Mouse (Mus musculus): Measurements from ENCODE around the gene Nfu1.

The Nfu1 gene

DNA sequence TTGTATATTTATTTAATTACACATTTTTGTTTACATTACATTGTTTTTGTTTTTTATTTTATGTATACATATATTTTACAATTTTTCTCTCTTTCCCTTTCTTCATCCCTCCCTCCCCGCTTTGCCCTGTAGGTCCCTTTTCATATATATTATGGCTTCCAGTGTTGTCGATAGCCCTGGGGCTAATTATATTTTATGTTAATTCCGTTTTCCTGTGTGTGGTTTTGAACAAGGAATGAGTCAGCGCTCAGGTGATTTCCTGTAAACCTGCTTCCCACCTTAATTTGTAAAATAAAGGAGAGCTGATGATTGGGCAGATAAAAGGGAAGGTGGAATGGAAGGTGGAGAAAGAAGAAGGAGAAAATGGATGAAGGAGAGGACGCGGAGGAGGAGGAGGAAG is at the start of gene Nfu1:
Nfu1 (plus strand) TSS at position 350 of the 400 bp plus-strand sequence.
- no peak for DNase-seq

DNA sequence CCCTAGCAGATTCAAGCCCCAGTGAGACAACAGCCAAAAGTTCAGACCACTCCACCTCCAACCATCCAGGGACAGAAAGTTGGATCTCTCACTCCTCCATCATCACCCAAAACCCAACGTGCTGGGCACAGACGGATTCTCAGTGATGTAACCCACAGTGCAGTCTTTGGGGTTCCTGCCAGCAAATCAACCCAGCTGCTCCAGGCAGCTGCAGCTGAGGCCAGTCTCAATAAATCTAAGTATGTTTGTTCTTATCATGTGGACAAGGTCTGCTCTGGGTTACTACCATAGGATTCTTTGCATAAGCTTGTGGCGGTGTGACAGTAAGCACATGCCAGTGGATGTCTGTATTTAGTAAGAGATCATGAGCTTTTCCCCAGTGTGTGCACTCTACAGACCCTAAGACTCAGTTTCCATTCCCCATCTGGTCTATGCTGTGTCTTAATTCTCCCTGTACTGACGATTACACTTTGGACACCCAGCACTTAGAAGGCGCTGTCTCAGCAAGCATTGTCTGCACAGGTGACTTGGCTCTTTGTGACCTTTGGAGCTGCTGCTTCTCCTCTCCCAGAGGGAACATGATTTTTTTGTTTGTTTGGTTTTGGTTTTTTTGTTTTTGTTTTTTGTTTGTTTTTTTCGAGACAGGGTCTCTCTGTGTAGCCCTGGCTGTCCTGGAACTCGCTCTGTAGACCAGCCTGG is 44.9 kb upstream of the Nfu1 start:
- DNase-seq: no peak

DNA sequence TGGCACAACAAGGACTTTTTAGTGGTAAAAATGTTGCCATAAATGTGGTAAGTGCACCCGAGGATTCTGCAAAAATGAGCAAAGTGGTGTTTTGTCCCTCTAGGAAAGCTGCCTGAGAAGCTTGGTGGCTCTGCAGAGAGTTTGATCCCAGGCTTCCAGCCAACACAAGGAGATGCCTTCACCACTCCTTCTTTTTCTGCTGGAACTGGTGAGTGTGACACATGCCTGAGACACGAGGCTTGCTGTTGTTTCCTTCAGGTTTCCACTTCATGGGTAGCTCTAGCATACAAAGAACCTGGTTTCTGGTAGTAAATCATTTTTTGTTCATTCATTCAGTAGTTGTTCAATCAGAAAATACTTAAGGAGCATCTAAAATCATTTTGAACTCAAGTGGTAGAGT is 41.9 kb upstream of the Nfu1 start:
- no peak for DNase-seq

DNA sequence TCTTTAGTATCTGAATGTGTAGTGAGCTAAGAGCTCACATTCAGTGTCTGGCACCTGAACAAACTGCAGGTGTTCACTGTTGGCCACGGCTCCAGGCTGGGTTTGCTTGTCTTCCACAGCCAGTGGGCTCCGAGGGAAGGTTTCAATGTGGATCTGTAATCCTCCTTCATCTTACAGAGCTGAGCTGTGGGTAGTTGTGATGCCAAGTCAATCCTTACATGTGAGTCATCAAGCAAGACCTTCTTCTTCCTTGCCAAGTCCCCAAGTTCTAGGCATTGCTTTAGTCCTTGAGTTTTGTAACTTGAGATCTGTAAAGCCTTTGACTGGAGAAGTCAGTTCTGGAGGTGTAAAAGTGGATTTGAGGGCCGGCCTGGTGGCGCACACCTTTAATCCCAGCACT is 35.1 kb upstream of the Nfu1 start:
- no peak for DNase-seq

DNA sequence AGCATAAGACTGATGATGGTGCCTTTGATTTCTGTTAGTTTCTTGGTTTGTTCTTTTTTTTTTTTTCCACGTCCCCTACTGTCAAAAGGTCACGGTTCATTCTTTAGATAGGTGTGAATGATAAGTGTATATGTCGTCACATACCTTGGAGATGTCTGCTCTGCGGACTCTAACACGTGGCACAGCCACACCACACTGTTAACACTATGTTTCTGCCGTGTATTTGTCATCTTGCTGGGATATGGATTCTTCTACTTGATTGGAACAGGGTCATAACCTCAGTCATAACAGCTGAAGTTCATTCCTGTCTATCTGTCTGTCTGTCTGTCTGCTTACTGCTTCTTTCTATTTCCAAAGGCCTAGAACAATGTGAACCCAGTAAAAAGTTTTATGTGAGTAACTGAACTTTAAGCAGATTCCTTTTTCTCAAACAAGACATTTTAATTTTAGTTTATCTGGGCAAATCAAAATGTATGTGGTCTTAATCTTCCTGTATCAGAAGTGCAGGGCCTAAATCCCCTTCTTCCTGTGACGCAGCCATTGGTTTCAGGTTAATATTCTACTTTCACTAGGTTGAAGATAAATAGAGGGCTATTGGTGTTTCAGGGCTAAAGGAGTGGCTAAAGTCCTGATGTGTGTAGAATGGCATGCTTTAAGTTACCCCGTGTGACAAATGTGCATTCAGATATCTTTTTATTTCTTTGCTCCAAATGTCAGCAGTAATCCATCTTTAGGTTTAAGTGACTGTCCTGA is 30.7 kb upstream of the Nfu1 start:
- DNase-seq: no peak

DNA sequence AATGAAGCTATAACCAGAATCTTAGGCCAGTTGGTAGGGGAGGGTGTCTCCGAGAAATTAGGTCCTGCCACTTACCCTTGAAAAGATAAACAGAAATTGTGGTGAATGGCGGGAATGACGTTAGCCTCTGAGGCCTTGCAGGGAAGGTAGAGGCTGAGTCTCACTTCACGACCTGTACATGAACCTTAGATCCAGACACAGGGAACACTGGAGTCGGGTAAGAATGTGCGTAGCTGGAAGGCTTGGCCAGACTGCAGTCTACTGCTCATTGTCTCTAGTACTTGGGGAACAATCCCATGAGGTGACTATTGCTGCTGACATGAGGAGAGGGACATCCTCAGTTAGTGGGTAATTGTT is 30.1 kb upstream of the Nfu1 start:
- no peak for DNase-seq

DNA sequence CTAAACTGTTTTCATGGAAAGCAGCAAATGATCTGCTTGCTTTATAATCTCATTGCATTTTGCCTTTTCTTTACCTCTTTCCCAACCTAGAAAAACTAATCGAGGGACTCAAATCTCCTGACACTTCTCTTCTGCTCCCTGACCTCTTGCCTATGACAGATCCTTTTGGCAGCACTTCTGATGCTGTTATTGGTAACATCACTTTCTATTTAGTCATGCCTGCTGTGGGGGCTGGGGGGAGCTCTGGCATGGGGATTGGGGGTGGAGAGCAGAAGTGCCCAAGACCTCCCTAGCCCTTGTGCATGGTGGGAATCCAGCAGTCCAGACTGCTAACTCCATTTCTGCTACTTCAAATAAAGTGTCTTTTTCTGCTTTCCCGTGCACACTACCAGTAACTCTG is 27.8 kb upstream of the Nfu1 start:
- DNase-seq: no peak

DNA sequence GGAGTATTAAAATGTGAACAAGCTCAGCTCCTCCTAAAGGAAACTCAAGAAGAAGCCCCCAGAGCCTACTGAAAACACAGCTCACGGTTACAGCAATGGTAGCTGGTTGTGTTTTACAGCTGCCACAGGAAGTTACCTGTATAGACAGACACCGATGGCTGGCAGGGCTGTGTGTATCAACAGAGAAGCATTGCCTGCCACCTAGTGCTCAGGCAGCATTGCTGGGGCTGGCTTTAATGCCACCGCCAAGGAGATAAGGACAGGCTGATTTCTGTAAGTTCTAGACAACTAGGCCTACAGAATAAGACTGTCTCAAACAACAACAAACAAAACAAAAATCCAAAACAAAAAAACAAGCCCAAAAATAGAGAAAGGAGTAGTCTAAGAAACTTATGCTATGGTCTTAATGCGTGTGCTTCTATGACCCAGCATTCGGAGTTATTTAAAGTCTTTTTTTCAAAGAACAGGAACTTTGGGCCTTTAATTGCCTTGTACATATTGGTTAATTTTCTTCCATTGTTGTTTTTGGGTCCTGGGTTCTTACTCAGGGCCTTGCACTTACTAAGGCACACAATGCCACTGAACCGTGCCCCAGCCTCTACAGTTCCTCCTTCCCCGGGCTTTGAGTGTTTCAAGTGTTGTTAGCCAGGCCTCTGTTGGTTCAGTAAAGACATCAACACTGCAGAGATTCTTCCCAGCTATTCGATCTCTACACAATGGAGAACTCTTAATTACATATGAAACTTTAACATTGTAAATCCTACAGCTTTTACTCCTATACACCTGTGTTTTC is 23.5 kb upstream of the Nfu1 start:
- DNase-seq: no peak

DNA sequence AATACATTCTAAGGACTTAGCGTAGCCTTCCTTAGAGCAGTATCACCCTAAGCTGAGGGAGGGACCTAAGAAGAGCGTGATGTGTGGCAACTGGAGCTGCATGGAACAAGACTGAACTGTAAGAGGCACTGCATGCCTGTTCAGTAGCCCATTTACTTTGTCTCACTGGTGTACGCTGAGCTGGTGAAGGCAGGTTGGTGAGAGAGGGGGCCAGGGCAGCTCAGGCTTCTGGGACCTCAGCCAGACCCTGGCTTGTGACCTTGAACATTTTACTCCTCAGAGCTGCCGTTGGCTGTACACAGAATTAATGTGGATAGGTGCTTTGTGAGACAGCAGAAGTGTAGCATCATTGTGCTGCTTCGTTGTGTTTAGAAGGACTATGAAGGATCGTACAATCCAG is 19.5 kb upstream of the Nfu1 start:
- peak in 1 of 2 experiments; percentile 30 for DNase-seq

DNA sequence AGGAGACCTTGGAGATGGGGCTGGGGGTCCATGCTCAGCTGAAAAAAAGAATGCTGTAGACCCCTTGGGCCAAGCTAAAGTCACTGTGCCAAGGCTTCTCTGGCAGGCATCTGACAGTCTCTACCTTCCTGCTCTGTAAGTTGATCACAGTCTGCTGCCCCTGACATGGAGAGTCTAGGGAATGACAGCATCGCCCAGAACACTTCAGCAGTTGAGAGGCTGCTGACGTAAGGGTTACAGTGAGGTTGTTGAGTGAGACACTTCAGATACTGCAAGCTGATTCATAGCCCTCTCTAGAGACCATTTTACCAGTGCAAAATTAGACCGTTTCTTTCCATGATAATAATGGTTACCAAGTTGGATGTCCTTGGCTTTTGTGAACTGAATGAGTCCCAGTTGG is 18.0 kb upstream of the Nfu1 start:
- DNase-seq: no peak

DNA sequence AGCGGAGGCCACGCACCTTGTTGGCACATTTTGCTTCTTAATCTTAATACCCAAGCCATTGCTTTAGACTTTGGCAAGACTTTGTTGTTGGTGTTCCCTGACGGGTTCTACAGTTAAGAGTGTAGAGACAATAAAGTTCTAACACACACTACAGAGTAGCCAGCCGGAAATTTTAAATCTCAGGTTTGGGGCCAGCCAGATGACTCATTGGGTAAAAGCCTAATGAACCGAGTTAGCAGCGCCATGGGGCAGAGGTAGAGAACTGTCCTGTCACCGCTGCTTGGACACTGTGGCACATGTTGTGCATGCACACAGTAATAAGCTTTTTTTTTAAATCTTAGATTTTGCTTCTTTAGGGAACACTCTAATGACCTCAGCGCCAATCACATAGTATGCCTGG is 16.7 kb upstream of the Nfu1 start:
- no peak for DNase-seq

DNA sequence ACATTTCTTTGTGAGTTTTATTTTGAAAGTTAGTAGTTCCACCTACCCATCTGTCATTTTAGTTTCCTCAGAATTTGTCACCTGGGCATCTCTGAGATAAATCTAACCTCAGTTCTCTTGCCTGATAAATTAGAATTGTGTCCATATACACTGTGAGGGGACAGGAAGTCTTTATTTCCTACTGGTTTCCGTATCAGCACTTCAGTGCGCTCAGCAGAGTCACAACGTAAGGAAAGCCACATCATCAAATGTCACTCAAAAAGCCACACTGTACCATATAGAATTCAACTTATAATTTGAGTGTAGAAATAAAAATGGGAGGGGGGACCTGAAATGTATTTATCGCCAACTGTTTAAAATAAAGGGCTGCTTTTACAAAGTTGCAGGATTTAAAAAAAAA is 14.8 kb upstream of the Nfu1 start:
- DNase-seq: no peak

DNA sequence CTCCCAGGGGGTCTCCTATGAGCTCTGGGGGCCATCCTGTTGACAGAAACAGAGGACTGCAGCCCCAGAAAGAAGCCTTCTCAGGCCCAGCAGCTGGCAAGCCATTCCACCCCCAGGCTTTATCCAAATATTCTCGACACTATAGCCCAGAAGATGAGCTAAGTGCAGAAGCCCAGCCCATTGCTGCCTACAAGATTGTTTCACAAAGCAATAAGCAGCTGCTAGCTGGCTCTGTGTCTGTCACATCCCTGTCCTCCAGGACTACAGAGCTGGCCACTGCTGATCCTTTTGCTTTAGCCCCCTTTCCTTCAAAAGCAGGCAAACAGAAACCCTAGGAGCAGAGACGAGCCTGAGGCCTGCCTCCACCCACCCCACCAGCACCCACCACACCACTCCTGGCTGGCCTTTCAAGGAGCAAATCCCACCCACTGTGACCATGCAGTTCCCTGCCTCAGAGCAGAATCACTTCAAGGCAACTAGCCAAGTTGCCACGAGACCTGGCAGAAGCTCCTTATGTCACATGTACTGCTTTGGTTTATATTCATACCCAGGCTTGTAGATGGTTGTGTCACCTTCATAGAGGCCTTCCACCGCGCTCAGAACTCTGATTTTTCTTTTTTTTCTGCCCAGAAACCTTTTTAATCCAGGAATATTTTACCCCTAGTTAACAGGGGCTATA is 12.3 kb upstream of the Nfu1 start:
- peak; percentile 85 to 86 for DNase-seq

DNA sequence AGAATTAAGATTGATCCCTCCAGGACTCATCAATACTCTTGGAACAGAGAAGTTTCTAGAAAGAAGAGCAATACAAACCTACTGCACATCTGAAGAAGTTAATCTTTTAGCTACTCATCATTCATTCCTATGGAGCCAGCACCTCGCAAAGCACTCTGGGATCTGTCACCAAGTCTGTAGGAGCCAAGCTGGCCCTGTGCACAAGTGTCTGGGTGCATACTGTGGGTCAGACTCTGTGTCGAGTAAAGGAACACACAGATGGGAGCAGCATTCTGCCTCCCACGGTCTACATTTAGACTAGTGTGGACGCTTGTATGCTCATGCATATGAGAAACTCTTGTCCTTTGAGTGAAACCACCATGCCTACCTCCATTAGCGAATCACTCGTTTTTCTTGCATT is 11.7 kb upstream of the Nfu1 start:
- DNase-seq: no peak

DNA sequence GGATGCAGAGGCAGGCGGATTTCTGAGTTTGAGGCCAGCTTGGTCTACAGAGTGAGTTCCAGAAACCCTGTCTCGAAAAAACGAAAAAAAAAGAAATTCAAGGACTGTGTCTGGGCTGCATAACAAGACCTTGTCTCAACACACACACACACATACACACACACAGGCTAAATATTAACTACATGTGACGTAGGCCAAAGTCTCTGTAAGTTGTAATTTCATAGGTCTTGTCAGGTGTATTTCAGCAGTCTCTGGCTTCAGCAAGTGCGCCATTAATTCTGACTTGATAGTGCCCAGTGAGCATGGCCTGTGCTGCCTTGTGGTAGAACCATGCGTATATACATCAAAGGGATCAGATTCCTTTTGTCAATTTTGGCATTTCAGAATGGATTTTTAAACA is 7.0 kb upstream of the Nfu1 start:
- no peak for DNase-seq

DNA sequence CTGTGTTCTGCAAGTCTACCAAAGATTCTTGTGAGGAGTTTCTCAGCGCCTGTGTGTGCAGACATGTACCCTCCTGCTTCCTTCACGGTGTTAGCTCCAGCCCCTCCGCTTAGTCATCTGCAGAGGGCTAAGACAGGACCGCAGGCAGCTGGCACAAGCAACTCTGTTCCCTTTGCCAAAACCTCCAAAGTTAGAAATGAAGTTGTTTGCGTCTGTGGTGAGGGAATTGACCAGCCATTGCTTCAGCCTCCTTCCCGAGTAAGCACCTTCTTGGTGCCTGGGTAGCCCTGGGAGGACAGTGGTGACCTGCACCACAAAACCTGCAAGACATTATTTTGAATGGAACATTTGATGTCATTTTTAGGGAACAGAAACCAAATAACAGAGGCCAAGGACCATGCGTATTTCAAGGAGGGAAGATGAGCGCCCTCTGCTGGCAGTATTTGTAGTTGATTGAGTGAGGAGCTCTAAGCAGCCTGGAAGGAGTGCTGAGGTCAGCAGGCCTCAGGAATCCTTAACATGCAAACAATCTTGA is 6.4 kb upstream of the Nfu1 start:
- peak; percentile 87 to 95 for DNase-seq

DNA sequence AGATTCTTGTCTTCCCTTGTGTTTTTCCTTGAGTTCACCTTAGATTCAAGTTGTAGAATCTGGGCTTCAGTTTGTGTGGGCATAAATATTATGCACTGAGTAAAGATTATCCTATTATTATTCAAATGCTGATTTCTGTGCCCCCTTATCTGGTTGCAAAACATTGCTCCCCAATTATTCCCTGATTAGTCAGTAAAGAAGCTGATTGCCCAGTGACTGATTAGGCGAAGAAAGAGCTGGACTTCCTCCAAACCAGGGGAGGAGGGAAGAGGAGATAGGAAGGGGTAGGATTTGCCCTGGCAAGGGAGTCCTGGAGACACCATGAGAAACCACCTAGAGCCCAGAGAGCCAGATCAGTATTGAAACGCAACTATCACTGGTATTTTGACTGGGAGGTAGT is 4.9 kb upstream of the Nfu1 start:
- DNase-seq: no peak

DNA sequence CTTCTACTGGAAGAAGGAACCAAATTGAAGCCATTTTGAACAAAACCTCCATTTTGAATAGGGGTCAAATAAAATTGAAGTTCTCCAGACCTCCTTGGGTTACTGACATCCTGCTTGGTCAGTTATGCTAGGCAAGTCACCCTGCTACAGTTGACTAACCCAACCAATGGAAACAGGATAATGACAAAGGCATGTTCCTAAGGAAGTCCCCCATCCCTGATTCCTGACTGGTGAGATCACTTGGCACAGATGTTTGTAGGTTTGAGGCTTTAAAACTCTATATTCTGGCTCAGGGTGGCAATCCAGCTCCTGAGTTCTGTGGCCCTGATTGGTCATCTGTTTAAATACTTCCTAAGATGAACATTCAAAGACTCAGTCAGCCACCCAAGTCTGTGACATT is 3.5 kb upstream of the Nfu1 start:
- DNase-seq: no peak

DNA sequence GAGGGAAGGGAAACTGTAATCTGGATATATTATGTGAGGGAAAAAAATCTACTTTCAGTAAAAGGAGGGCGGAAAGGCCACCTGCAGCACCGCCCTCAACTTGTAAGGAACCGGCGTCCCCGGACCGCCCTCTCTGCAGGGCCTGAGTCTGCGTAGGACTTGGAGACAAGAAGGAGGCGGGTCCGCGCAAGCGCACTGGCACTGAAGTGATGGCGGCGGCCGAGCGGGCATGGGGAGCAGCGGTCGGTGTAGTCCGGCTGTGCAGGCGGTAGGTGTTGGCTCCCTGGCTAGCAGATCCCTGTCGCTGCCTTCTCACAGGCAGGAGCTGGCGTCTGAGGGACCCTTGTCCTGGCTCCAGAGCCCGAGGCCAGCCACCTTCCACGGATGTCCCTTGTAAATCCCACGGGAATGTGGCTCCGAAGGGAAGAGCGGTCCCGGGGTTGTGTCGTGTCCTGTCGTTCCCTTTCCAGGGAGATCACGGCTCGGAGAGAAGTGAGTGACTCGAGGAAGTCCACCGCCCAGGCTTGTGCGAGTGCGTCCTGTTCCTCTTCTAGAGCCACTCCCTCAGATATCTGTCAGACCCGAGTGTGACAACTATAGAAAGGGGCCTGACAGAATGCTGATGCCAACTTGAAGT is 774 bp downstream of the Nfu1 start:
- DNase-seq: peak; percentile 96

DNA sequence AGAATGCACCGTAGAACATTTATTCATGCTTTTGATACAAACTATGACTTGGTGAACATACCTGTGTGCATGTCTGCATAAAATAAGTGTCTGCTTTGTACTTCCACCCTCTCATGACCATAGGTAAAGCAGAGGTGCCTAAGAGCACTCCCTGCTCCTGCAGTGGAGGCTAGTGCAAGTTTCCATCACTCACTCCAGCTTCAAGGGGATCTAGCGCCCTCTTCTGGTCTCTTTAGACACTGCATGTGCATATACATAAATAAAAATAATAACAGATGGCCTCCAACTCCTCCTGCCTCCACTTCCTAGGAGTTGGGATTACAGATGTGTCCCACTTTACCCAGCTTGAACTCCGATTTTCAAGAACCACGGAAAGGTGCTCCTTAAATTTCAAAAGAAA is 7.9 kb downstream of the Nfu1 start:
- DNase-seq: peak; percentile 42 to 66

DNA sequence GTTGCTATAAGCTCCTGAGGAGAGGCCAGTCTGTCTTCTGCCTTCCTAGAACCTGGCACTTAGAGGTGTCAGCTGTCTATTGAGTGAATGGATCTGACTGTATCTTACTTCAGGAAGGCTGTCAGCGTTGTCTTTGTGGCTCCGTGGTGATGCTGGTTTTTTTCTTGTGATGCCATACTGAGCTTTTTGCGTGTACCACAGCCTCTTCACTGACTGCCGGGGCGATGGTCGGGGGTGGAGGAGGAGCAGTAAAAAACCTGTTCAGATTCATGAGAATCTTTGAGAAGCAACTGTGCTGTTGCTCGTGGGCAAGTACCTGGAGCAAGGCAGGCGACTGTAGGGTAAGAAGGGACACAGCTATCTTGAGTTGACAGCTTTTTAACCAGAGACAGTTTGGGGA is 9.8 kb downstream of the Nfu1 start:
- no peak for DNase-seq

DNA sequence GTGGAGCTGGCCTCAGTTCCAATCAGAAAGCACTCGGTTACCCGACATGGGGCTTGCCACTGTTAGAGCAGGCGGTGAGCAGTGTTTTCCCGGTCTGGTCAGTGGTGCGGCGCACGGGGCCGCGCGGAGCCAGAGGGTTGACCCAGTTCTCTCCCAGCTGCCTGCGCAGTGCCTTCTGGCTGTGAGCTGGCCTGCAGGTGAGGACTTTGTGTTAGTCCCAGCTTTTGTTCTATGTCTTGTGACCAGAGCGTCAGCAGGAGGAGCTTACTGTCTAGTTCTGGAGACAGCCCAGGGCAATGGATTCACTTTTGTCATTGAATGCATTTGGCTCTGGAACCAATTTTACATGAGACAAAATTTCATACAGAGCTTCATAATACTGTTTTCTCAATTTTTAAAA is 12.8 kb downstream of the Nfu1 start:
- DNase-seq: no peak

DNA sequence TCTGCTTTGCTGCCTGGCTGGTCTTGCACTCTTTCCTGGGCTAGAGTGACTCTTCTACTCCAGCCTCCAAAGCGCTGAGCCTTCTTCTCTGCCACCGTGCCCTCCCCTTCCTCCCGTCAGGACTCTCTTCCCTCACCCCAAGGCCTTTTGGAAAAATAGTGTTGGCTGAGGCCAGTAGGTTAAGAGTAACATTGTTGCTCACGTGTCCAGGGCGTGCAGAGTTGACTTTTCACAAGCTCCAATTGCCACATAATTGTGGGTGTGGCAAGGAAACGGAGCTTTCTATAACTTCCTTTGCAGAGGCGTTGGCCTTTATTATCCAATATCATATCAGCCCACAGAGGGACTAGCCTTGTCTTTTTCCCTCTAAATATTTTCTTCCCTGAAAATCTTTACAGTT is 17.9 kb downstream of the Nfu1 start:
- no peak for DNase-seq

Data from cerebellum, postnatal 14 days (tissue).